Mouse (Mus musculus) retina, postnatal 7 days (tissue): Measurements from ENCODE around the gene Tcl1b1.
"Not testable (repeated sequence)": the region's sequence is repeated elsewhere in the genome, so short reads cannot be mapped to it uniquely, and the experiment has no call there.

Source experiments
- DNase-seq: peaks from one replicate; pipeline ENCODE4 v3.0.0-alpha.2; 2012; ENCODE audit warnings: low read depth, low spot score

The Tcl1b1 gene

GRCm38 (mm10) chr12:105190743-105191142 is 31.3 kb downstream of the Tcl1b1 start, which contains the start of gene Tcl1b3:
Tcl1b3 (plus strand) TSS chr12:105191043.
- not testable (repeated sequence) for DNase-seq

- DNase-seq = not testable (repeated sequence)
Observed at GRCm38 (mm10) chr12:105199684-105200497, 40.4 kb downstream of the Tcl1b1 start.

- DNase-seq = not testable (repeated sequence)
Observed at GRCm38 (mm10) chr12:105201657-105202056, 42.2 kb downstream of the Tcl1b1 start, which contains the start of gene Tcl1b4. Tcl1b4 (plus strand) TSS chr12:105201957.

DNA sequence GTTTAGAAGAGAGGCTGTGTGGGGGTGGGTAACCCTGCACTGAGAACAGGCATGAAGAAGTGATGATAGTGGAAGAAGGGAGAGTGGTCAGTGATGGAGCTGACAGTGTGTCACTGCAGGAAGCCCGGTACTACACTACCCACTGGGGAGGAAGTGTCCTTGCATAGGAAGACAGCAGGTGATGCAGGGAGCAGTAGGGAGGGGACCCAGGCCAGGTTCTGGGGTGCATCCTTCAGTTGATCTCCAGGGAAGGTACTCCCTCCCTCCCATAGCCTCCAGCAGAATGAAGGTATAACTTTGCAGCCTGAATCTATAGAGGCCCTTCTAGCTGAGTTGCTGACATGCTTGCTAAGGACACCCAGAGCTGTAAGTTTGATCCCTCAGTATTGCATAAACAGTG is 47.6 kb downstream of the Tcl1b1 start:
- no peak for DNase-seq

GRCm38 (mm10) chr12:105208441-105208840 is 49.0 kb downstream of the Tcl1b1 start:
- DNase-seq = no peak

- no peak for DNase-seq
Observed at GRCm38 (mm10) chr12:105209231-105209630, 49.7 kb downstream of the Tcl1b1 start.
